Mouse (Mus musculus) cortical plate, adult 2 months (tissue): ENCODE results near the gene Bpifb1.

ENCODE experiments used
- CTCF ChIP-seq: fragments of 200-500 bp; IDR thresholded peaks from 2 replicates; pipeline ENCODE4 v1.5.1; 2011; ENCODE audit warnings: mild to moderate bottlenecking, control low read depth, low read length; ENCODE audit not compliant: insufficient read depth; ENCODE audit errors: extremely low read depth
- POLR2A ChIP-seq: fragments of 200-500 bp; IDR thresholded peaks from 2 replicates; pipeline ENCODE4 v1.6.1; 2011; ENCODE audit warnings: mild to moderate bottlenecking, low read length, control low read depth; ENCODE audit not compliant: insufficient read depth; ENCODE audit errors: extremely low read depth

GRCm38 (mm10) chr2:154215191-154215590 lies 24.6 kb downstream of the Bpifb1 start:
- TF ChIP-seq CTCF, result peak; percentile 64
- no peak for TF ChIP-seq POLR2A
